Mouse (Mus musculus): Measurements from ENCODE around the gene Magea10.

The Magea10 gene

DNA sequence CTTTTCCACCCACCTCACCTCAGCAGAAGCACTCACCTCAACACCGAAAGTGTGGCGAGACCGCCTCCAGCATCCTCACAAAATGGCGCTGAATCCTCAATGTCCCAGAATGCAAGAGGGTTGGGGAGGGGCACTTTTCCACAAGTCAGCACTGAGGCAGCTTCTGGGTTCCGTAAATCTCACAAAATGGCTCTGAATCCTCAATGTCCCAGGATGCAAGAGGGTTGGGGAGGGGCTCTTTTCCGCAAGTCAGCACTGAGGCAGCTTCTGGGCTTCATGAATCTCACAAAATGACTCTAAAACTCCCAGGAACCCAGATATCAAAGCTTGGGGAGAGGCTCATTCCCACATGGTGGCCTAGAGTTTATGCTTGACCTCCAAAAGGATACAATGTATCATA is at the start of gene Magea10:
Magea10 (minus strand) TSS at position 101 of the 400 bp plus-strand sequence.
- in situ Hi-C loops (cut with MseI, MboI): no loop called here

DNA sequence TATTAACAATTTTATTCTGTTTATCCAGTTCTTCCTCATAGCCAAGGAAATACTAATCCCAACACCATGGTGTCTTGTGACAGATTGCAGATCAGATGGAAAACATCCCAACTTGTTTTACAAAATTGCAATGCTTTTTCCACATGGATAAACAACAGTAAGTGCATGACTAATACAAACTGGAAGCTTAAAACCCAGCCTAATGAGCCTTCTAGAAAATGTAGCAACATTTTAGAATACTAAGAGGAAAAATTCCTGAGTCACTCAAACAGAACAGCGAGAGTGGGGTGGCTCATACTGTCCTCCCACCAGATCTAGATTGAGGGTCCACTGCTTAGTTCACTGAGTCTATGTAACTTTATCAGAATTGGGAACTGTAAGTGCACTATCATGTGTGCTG is 4.7 kb downstream of the Magea10 start:
- in situ Hi-C loops (cut with MseI, MboI): no loop called here
